Mouse (Mus musculus) ovary, postnatal 14 days (tissue): ENCODE results near the gene Zfp420.
"Not testable (repeated sequence)": the region's sequence is repeated elsewhere in the genome, so short reads cannot be mapped to it uniquely, and the experiment has no call there.

Source experiments
- DNase-seq: peaks from one replicate; pipeline ENCODE4 v3.0.0; 2022; ENCODE audit warnings: low spot score

Gene Zfp420

GRCm38 (mm10) chr7:29859532-29860517 lies at the start of gene Zfp420:
Gene Zfp420, plus strand, starts transcription at chr7:29859979.
- DNase-seq: peak; percentile 73

- no peak for DNase-seq
Measured at GRCm38 (mm10) chr7:29812244-29812643, 47.5 kb upstream of the Zfp420 start.

DNA sequence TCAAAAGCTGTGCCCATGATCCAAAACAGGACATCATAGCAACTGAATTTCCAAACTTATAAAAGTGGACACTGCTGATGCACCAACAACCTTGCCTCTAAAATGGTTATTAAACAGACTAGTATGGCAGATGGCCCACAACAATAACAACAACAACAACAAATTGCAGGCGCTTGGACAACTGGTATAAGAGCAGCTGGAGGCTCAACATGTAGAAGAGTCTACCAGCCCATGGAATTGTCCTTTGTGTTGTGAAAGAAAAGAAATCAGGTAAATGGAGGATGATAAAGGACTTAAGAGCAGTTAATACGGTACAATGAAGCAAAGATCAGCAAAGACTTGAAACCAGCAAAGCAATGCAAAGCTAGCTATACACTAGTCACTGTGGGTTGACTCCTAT lies 45.4 kb upstream of the Zfp420 start:
- no peak for DNase-seq

GRCm38 (mm10) chr7:29815061-29815784 lies 44.6 kb upstream of the Zfp420 start:
- DNase-seq: no peak

DNA sequence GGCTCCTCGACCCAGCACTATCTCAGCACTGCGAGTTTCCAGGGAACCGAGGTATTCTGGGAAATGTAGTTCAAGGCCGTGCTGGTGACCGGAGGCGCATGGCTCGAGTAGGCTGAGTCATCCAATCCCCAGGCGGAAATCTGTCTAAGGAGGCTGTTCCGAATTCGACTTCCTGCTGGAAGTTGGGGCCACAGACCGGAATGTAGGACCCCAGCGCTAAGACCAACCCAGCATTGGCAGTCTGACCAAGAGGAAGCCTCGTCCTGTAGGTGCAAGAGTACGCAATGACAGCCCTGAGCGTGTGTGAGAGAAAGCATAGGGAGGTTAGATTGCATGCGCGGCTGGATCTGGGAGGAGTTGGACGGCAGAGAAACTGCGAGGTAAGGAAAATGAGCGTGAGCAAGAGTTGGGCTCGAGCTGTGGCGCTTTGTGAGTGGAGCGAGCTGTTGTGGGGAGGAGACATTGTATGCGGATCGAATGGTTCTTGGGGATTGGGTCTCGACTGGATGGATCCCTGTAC lies 43.8 kb upstream of the Zfp420 start, which contains the start of gene Zfp790:
Zfp790 (plus strand) TSS at position 205 of the 520 bp plus-strand sequence.
- DNase-seq: peak; percentile 76

- peak; percentile 54 for DNase-seq
Measured at GRCm38 (mm10) chr7:29818619-29819254, 41.0 kb upstream of the Zfp420 start.

GRCm38 (mm10) chr7:29828001-29828400 lies 31.8 kb upstream of the Zfp420 start:
- DNase-seq: no peak

DNA sequence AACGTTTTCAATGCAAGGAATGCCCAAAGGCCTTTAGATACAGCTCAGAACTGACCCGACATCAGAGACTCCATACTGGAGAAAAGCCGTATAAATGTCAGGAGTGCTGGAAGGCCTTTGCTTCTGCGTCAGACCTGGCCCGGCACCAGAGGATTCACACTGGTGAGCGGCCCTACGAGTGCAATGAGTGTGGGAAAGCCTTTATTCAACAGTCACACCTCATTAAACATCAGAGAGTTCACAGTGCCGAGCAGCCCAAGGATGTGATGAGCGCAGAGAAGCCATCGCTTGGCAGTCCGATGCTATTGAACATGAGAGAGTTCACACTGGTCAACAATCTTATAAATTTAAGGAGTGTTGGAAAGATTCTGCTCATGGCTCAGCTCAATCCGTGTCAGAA lies 30.0 kb upstream of the Zfp420 start:
- no peak for DNase-seq

DNA sequence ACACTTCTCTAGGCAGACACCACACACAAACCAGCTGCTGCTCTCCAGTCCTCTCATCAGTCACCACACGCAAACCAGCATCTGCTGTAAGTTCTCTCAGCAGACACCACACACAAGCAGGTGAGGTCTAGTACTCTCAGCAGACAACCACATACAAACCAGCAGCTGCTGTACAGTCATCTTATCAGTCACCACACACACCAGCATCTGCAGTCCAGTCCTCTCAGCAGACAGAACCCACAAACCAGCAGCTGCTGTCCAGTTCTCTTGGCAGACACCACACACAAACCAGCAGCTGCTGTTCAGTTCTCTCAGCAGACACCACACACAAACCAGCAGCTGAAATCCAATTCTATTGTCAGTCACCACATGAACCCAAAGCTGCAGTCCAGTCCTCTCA lies 23.0 kb upstream of the Zfp420 start:
- no peak for DNase-seq

GRCm38 (mm10) chr7:29839256-29839655 lies 20.5 kb upstream of the Zfp420 start:
- DNase-seq: no peak

- DNase-seq: no peak
Measured at GRCm38 (mm10) chr7:29842105-29842504, 17.7 kb upstream of the Zfp420 start.

- no peak for DNase-seq
Measured at GRCm38 (mm10) chr7:29844616-29845015, 15.2 kb upstream of the Zfp420 start.

DNA sequence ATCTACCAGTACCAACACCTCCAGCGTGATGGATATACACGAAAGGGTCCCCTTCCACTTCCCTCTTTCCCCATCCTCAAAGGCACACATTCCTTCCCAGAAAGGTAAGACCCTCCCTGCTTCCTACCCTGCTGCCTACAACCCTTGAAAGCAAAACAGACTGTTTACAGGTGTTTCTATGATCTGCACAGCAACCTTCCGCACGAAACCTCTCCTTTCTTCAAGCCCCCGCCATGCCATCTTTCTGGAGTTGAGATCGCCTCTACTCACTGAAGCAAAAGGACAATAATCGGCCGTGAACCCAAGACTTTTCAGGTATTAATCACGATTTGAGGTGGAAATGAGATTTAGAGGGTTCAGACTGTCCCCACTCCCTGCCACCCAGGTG lies 7.0 kb upstream of the Zfp420 start:
- no peak for DNase-seq

GRCm38 (mm10) chr7:29853219-29853842 lies 6.4 kb upstream of the Zfp420 start, which contains the start of gene Zfp940:
Gene Zfp940, minus strand, starts transcription at chr7:29853669.
- peak; percentile 64 for DNase-seq

DNA sequence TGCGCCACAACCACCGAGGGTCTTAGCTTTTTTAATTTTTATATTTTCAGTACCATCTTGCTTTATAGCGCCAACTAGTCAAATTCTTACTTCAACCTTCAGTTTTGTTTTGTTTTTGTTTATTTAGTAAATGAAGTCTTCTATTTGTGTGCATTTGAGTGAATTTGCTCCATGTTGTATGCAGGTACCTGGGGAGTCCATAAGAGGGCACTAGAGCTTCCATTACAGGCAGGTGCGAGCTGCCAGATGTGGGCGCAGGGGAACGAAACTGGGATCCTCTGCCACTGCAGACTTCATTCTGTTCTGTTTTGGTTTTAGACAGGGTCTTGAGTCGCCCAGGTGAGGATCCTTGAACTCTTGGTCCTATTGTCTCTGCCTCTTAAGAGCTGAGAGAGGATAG lies 1.9 kb downstream of the Zfp420 start:
- DNase-seq: no peak

- DNase-seq: no peak
Measured at GRCm38 (mm10) chr7:29874256-29874655, 14.5 kb downstream of the Zfp420 start.

DNA sequence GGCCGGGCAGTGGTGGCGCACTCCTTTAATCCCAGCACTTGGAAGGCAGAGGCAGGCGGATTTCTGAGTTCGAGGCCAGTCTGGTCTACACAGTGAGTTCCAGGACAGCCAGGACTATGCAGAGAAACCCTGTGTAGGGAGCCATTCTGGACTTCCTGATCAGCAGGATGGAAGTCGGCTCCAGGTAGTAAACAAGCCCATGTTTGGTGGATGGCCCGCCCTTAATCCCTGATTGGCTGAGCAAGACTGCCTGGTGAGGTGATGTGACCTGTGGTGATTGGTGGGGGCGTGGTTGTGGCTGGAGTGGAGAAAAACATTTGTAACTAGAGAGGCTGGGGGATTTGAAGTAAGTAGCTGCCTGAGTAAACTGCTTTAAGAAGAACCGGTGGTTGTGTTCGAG lies 17.8 kb downstream of the Zfp420 start:
- not testable (repeated sequence) for DNase-seq

DNA sequence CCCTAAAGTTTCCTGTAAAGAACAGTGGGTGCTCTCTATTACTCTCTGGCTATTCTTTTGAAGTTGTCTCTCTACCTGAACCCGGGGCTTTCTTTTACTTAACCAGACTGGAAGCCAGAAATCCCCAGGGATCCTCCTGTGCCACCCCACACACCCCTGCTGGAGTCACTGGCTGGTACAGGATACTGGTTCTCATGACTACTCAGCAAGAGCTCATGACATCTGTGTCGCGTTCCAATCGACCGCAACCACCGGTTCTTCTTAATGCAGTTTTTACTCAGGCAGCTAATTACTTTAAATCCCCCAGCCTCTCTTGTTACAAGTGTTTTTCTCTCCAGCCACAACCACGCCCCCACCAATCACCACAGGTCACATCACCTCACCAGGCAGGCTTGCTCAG lies 20.3 kb downstream of the Zfp420 start:
- no peak for DNase-seq

DNA sequence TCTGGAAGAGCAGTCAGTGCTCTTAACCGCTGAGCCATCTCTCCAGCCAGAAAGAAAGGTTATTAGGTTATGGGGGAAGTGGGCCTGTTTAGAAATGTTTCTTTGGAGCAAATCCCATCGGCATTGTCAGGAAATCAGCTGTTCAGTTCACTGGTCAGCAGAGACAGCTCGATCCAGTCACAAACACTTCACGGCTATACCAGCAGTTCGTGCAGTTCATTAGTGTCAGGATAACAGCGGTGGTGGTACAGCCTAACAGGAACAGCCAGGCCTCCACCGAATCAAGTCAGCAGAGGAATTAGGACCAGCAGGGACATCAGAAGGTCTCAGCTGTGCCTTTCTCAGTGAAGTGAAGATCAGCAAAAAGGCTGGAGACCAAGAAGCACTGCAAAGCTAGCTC lies 21.1 kb downstream of the Zfp420 start:
- no peak for DNase-seq

DNA sequence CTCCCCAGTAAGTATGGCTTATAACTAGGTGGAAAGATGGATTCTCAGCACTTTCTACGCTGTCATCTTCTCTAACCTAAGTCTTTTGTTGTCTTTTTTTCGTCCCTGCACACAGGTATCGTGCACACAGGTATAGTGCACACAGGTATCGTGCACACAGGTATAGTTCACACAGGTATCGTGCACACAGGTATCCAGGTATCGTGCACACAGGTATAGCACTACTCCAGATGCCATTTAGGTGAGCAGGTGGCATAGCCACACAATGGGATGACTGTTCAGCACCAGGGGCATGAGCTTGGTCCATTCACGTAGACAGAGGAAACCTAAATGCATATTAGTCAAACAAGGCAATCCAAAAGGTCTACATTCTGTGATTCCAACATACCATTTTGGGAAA lies 30.7 kb downstream of the Zfp420 start:
- no peak for DNase-seq

DNA sequence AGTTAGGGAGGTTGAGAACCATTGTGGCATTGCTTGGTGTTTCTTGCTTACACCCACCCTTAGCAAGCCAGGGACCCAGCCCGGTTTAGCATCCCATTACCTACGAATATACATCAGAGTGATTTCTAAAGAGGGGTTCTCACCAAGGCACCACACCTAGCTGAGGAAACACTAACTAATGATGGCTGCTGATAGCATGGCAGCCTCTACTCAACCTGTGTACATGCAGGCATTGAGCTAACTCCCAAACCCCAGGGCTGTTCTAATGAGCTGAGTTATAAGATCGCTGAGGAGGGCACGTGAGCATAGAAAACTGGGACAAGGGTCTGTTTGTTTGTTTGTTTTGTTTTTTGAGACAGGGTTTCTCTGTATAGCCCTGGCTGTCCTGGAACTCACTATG lies 33.0 kb downstream of the Zfp420 start:
- DNase-seq: no peak

GRCm38 (mm10) chr7:29898351-29898750 lies 38.6 kb downstream of the Zfp420 start:
- DNase-seq: no peak
